ENCODE assay signal across 26 mouse cellular contexts in the genomic region with DNA sequence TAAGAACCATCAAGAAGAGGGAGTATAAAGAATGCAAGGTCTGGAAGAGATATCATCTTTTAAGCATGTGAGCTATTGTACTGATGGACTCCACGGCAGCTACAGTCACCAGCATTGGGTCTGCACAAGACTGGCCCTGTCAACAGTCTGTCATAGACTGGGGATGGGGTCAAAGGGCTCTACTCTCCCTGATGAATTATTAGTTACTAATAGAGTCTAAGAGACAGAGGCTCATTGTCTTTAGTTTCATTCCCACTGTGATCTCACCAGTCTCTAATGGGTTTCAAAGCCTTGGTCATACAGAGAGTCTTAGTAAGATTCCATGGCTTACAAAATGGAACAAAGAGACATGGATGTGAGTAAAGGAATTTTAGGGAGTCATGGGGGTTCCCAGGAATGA.
"Had no signal": no experiment of that assay in that cellular context is flagged by ENCODE, and none has a peak within 500 bp of the region (broad histone marks: within the 10 kb centered on the region; RNA-seq: fewer than 3 reads in every experiment).

No protein-coding gene starts in this region.

- H3K4me3 ChIP-seq: gastrocnemius, adult 2 months; heart, adult 2 months; heart, embryonic 12.5 days; hindbrain, embryonic 10.5 days; hindbrain, embryonic 12.5 days; intestine, embryonic 15.5 days; layer of hippocampus, adult 2 months; limb, embryonic 13.5 days; limb, embryonic 15.5 days; liver, embryonic 12.5 days had no signal

- H3K4me1 ChIP-seq: heart, embryonic 12.5 days; hindbrain, embryonic 10.5 days; hindbrain, embryonic 12.5 days; intestine, embryonic 15.5 days; limb, embryonic 13.5 days; limb, embryonic 15.5 days; liver, embryonic 12.5 days had no signal

- H3K4me2 ChIP-seq: heart, embryonic 12.5 days; hindbrain, embryonic 12.5 days; hindbrain, embryonic 14.5 days; intestine, embryonic 15.5 days; limb, embryonic 13.5 days; limb, embryonic 15.5 days; liver, embryonic 12.5 days had no signal

- H3K27ac ChIP-seq: gastrocnemius, adult 2 months; heart, adult 2 months; hindbrain, embryonic 10.5 days; hindbrain, embryonic 12.5 days; hindbrain, embryonic 14.5 days; intestine, embryonic 15.5 days; layer of hippocampus, adult 2 months; limb, embryonic 13.5 days; limb, embryonic 15.5 days; liver, embryonic 12.5 days; liver, embryonic 14.5 days had no signal

- H3K9ac ChIP-seq: heart, embryonic 12.5 days; hindbrain, embryonic 12.5 days; hindbrain, embryonic 14.5 days; intestine, embryonic 15.5 days; limb, embryonic 13.5 days; limb, embryonic 15.5 days; liver, embryonic 12.5 days; liver, embryonic 14.5 days had no signal

- H3K27me3 ChIP-seq: heart, embryonic 12.5 days; hindbrain, embryonic 12.5 days; intestine, embryonic 15.5 days; limb, embryonic 13.5 days; limb, embryonic 15.5 days; liver, embryonic 12.5 days had no signal

- H3K36me3 ChIP-seq: heart, embryonic 12.5 days; hindbrain, embryonic 10.5 days; hindbrain, embryonic 12.5 days; intestine, embryonic 15.5 days; limb, embryonic 13.5 days; limb, embryonic 15.5 days; liver, embryonic 12.5 days had no signal

- H3K9me3 ChIP-seq: heart, embryonic 12.5 days; hindbrain, embryonic 10.5 days; hindbrain, embryonic 12.5 days; intestine, embryonic 15.5 days; limb, embryonic 13.5 days; limb, embryonic 15.5 days; liver, embryonic 12.5 days had no signal

- ATAC-seq: hindbrain, embryonic 16.5 days; inflammation-experienced regulatory T-cells, adult 6 months; intestine, embryonic 15.5 days; intestine, postnatal 0 days; liver, embryonic 12.5 days had no signal

- DNase-seq: gastrocnemius, adult 2 months; gastrocnemius, postnatal 10 days; gastrocnemius, postnatal 25 days; heart, adult 2 months; heart, postnatal 10 days; heart, postnatal 4 days; kidney, adult 18-20 months; kidney, adult 8-10 months; kidney, postnatal 10 days; kidney, postnatal 25 days; kidney, postnatal 4 days; layer of hippocampus, postnatal 36 days; left cerebral cortex, postnatal 4 days had no signal
